Comparison of ENCODE assay signal across 26 mouse cellular contexts in the genomic region with DNA sequence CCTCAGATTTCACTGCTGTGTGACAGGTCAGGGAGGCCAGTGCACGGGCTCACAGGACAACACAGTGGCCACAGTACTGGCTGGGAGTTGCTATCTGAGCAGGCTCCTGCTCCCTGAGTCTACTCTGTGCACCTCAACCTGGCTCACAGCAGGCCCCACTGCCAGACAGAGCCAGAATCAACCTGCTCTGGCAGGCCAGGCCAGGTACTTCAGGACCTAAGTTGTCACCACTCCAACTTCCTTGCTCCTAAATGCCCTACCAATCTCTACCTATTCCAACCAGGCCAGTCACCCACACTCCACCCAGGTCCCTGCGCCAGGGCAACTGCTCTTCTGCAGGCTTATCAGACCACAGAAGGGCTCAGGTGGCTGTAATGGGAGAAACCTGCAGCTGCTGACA. TPM values are rescaled to one million over a fixed set of nuclear protein-coding genes. Genes with fewer than 3 reads are reported as not detected.
DNase-seq lines count a peak whose midpoint lies in the region; ATAC-seq and TF ChIP-seq lines count a peak whose summit lies in the region.
"Had no signal": no experiment of that assay in that cellular context is flagged by ENCODE, and none has a peak within 500 bp of the region (broad histone marks: within the 10 kb centered on the region; RNA-seq: fewer than 3 reads in every experiment).

No protein-coding gene starts in this region.

- H3K4me2 ChIP-seq in kidney, embryonic 16.5 days (replicated peaks; ENCODE audit: low read depth, low read length), result no peak overlapping the region
- H3K4me2 ChIP-seq in intestine, embryonic 16.5 days (ENCODE audit: low read depth, low read length), result no peak overlapping the region
- H3K4me2 ChIP-seq: forebrain, embryonic 13.5 days; heart, embryonic 11.5 days; hindbrain, embryonic 12.5 days had no signal

- no peaks in the 10 kb centered on the region for H3K27me3 ChIP-seq in kidney, embryonic 16.5 days (ENCODE audit: insufficient read depth, low read length)
- no peaks in the 10 kb centered on the region for H3K27me3 ChIP-seq in intestine, embryonic 16.5 days (replicated peaks; ENCODE audit: control insufficient read depth, insufficient read depth, low read length)
- H3K27me3 ChIP-seq: CH12.LX; forebrain, embryonic 13.5 days; hindbrain, embryonic 12.5 days; Patski had no signal

- no peaks in the 10 kb centered on the region for H3K9me3 ChIP-seq in kidney, embryonic 16.5 days (ENCODE audit: low read length)
- H3K9me3 ChIP-seq in intestine, embryonic 16.5 days (ENCODE audit: control insufficient read depth, low read length), result no peaks in the 10 kb centered on the region
- H3K9me3 ChIP-seq: forebrain, embryonic 10.5 days; forebrain, embryonic 13.5 days; G1E; hindbrain, embryonic 12.5 days had no signal

- H3K27ac ChIP-seq in kidney, embryonic 16.5 days (ENCODE audit: low read length), result no peak overlapping the region
- no peak overlapping the region for H3K27ac ChIP-seq in intestine, embryonic 16.5 days (ENCODE audit: low read length)
- H3K27ac ChIP-seq: forebrain, embryonic 10.5 days; forebrain, embryonic 13.5 days; gastrocnemius, adult 2 months; hindbrain, embryonic 12.5 days had no signal

- no peak overlapping the region for H3K4me3 ChIP-seq in kidney, embryonic 16.5 days (ENCODE audit: low read length)
- H3K4me3 ChIP-seq in lung, adult 2 months (replicated peaks; ENCODE audit: extremely low read depth, low read depth, low read length), result no peak overlapping the region
- no peak overlapping the region for H3K4me3 ChIP-seq in intestine, embryonic 16.5 days (ENCODE audit: low read length)
- H3K4me3 ChIP-seq: forebrain, embryonic 10.5 days; forebrain, embryonic 13.5 days; gastrocnemius, adult 2 months; hindbrain, embryonic 12.5 days had no signal

- no peaks in the 10 kb centered on the region for H3K4me1 ChIP-seq in kidney, embryonic 16.5 days (ENCODE audit: insufficient read depth, low read length)
- no peaks in the 10 kb centered on the region for H3K4me1 ChIP-seq in lung, adult 2 months (ENCODE audit: control insufficient read depth, insufficient read depth, low read length)
- no peaks in the 10 kb centered on the region for H3K4me1 ChIP-seq in intestine, embryonic 16.5 days (ENCODE audit: control insufficient read depth, insufficient read depth, low read length)
- H3K4me1 ChIP-seq: forebrain, embryonic 10.5 days; forebrain, embryonic 13.5 days; hindbrain, embryonic 12.5 days had no signal

- no peak for TF ChIP-seq POLR2A in lung, adult 2 months (IDR thresholded peaks at IDR 0.05; ENCODE audit: borderline replicate concordance, extremely low read depth, low read depth, low read length)

- no peak overlapping the region for H3K9ac ChIP-seq in kidney, embryonic 16.5 days (replicated peaks; ENCODE audit: low read length)
- H3K9ac ChIP-seq in intestine, embryonic 16.5 days (ENCODE audit: low read depth, low read length), result no peak overlapping the region
- H3K9ac ChIP-seq: forebrain, embryonic 13.5 days; hindbrain, embryonic 12.5 days had no signal

- peak; percentile 53 for DNase-seq in kidney, adult 18-20 months
- DNase-seq in kidney, postnatal 4 days, result no peak
- peak; percentile 61 for DNase-seq in kidney, adult 9 months
- peak; percentile 25 for DNase-seq in lung, postnatal 36 days
- DNase-seq in lung, adult 2 months, result no peak
- peak; percentile 47 to 74 for DNase-seq in kidney, postnatal 25 days
- DNase-seq: adrenal gland, postnatal 10 days; adrenal gland, postnatal 36 days; B cell, adult 2 months; cerebellum, adult 18-20 months; cerebellum, adult 9-10 months; cerebellum, postnatal 14 days; gastrocnemius, adult 2 months; gastrocnemius, postnatal 14 days; heart, adult 11 months had no signal

- TF ChIP-seq CTCF in lung, adult 2 months (IDR thresholded peaks at IDR 0.05; ENCODE audit: insufficient read depth, low read length), result no peak

- WGBS in kidney, embryonic 16.5 days, result 90% methylated on average over 2 of the region's 2 CpGs
- 86% methylated on average over 2 of the region's 2 CpGs for WGBS in lung, adult 2 months
- WGBS in intestine, embryonic 16.5 days, result 88% methylated on average over 2 of the region's 2 CpGs

- no peak for ATAC-seq in kidney, embryonic 16.5 days (ENCODE audit: low FRiP score, low TSS enrichment)
- ATAC-seq in intestine, embryonic 16.5 days, result no peak
- ATAC-seq: forebrain, embryonic 13.5 days; forebrain, embryonic 16.5 days; Patski had no signal

- peaks cover 96% of the 10 kb centered on the region for H3K36me3 ChIP-seq in kidney, embryonic 16.5 days (ENCODE audit: insufficient read depth, low read length)
- H3K36me3 ChIP-seq in intestine, embryonic 16.5 days (ENCODE audit: control insufficient read depth, insufficient read depth, low read length), result peaks cover 36% of the 10 kb centered on the region

RNA-seq across cellular contexts. Expression of gene Nppa, which starts 9.1 kb away (rescaled TPM):
- polyA plus RNA-seq in kidney, embryonic 16.5 days (2015; fragmentation: Nextera tagmentation; extraction: Ambion mirVana), result 0.41 and 1.00 TPM in 2 replicates
- 31.3 and 55.1 TPM in 2 replicates for polyA plus RNA-seq in lung, adult 2 months (2012; rRNA removed)
- 0.22 and 0.51 TPM in 2 replicates for polyA plus RNA-seq in intestine, embryonic 16.5 days (2015; fragmentation: Nextera tagmentation; extraction: Ambion mirVana)
- polyA plus RNA-seq: embryonic facial prominence, embryonic 14.5 days; forebrain, embryonic 16.5 days; G1E had no signal

RNA-seq across cellular contexts. Expression of gene Nppb, which starts 24.1 kb away (rescaled TPM):
- 0.21 TPM in 1 of 2 replicates, not detected in the other for polyA plus RNA-seq in kidney, embryonic 16.5 days (2015; fragmentation: Nextera tagmentation; extraction: Ambion mirVana)
- polyA plus RNA-seq in lung, adult 2 months (2012; rRNA removed), result not detected in 2 replicates
- not detected in 2 replicates for polyA plus RNA-seq in intestine, embryonic 16.5 days (2015; fragmentation: Nextera tagmentation; extraction: Ambion mirVana)
- polyA plus RNA-seq: embryonic facial prominence, embryonic 14.5 days; forebrain, embryonic 10.5 days; forebrain, embryonic 13.5 days; forebrain, embryonic 16.5 days; G1E had no signal

RNA-seq across cellular contexts. Expression of gene Clcn6, which starts 29.0 kb away (rescaled TPM):
- 6.4 and 6.8 TPM in 2 replicates for polyA plus RNA-seq in kidney, embryonic 16.5 days (2015; fragmentation: Nextera tagmentation; extraction: Ambion mirVana)
- 14.1 and 14.9 TPM in 2 replicates for polyA plus RNA-seq in lung, adult 2 months (2012; rRNA removed)
- 4.5 TPM in 2 replicates for polyA plus RNA-seq in intestine, embryonic 16.5 days (2015; fragmentation: Nextera tagmentation; extraction: Ambion mirVana)

RNA-seq across cellular contexts. Expression of gene Mthfr, which starts 29.2 kb away (rescaled TPM):
- 26.5 and 28.1 TPM in 2 replicates for polyA plus RNA-seq in kidney, embryonic 16.5 days (2015; fragmentation: Nextera tagmentation; extraction: Ambion mirVana)
- polyA plus RNA-seq in lung, adult 2 months (2012; rRNA removed), result 34.8 and 38.9 TPM in 2 replicates
- polyA plus RNA-seq in intestine, embryonic 16.5 days (2015; fragmentation: Nextera tagmentation; extraction: Ambion mirVana), result 14.3 and 19.4 TPM in 2 replicates

Comparison
In these comparisons a context has a peak if more than half of its experiments do, and no peak if none do; other contexts are left out.
1. DNase-seq: peak in kidney, adult 18-20 months (single experiment), kidney, adult 9 months (single experiment), lung, postnatal 36 days (single experiment) and kidney, postnatal 25 days (2 of 2); none in kidney, postnatal 4 days (0 of 2) and lung, adult 2 months (single experiment).
2. RNA of gene Nppa, which starts 9.1 kb away (polyA plus RNA-seq): 31.3 to 55.1 TPM in lung, adult 2 months; 0.41 to 1.00 TPM in kidney, embryonic 16.5 days and 0.22 to 0.51 TPM in intestine, embryonic 16.5 days; every median in the first group is over 10 times any median in the second.